Mouse (Mus musculus) thymus, postnatal 4 days (tissue): ENCODE results near the gene Rpain.

ENCODE experiments used
- DNase-seq: peaks from one replicate; pipeline ENCODE4 v3.0.0; 2021

Rpain gene

GRCm38 (mm10) chr11:70969821-70970559 lies at the start of gene Rpain, which contains the start of gene Nup88:
Rpain (plus strand) TSS chr11:70970213.
Nup88 (minus strand) TSS chr11:70969973.
- DNase-seq, result peak; percentile 91

DNA sequence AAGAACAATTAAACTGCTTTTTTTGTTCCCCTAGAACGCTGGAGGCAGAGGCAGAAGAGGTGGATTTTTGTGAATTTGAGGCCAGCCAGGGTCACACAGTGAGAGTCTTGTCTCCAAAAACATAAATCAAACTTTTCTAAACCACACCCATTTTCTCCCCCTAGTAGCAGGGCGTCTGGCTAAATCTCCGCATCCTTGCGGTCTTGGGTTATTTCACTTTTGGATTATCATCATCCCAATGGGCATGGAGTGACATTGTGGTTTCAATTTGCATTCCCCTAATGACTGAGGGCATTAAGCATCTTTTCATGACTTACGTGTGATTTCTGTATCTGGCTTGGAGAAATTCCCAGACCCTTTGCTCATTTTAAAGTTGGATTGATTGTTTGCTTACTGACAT lies 38.6 kb upstream of the Rpain start:
- DNase-seq, result no peak

- peak; percentile 8 for DNase-seq
Observed at GRCm38 (mm10) chr11:70935316-70935715, 34.7 kb upstream of the Rpain start.

- no peak for DNase-seq
Observed at GRCm38 (mm10) chr11:70942596-70942995, 27.4 kb upstream of the Rpain start.

DNA sequence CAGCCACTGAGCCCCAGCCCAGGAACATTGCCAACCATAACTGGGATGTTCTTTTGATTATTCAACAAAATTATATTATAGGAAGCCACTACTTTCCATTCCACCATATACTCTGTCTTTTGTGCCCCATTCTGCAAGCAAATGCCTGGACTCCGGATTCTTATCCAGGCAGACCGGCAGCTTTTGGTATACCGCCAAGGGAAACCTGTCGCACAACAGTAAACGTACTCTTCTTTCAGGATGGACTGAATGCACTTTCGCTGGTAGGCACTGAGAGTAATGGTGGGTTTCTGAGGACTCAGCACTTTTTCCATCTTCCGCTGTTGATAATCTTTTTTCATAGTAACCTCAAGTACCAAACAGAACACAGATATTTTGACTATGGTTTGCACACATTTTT lies 26.4 kb upstream of the Rpain start:
- no peak for DNase-seq

- no peak for DNase-seq
Observed at GRCm38 (mm10) chr11:70944935-70945817, 24.8 kb upstream of the Rpain start.

DNA sequence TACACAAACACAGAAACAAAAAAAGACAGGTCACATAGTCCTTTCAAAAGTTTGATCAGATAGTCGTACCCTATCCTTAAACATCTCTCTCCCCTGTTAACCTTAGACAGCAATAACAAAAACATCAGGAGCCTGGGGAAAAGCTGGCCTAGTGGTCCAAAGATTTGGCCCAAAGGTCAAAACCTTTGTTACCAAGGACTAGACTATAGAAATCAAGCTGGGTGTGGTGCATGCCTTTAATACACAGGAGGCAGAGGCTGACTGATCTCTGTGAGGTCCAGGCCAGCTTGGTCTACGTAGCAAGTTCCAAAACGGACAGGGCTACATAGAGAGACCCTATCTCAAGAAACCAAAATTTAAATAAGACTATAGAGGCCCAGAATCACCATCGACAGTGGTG lies 15.3 kb upstream of the Rpain start:
- no peak for DNase-seq

DNA sequence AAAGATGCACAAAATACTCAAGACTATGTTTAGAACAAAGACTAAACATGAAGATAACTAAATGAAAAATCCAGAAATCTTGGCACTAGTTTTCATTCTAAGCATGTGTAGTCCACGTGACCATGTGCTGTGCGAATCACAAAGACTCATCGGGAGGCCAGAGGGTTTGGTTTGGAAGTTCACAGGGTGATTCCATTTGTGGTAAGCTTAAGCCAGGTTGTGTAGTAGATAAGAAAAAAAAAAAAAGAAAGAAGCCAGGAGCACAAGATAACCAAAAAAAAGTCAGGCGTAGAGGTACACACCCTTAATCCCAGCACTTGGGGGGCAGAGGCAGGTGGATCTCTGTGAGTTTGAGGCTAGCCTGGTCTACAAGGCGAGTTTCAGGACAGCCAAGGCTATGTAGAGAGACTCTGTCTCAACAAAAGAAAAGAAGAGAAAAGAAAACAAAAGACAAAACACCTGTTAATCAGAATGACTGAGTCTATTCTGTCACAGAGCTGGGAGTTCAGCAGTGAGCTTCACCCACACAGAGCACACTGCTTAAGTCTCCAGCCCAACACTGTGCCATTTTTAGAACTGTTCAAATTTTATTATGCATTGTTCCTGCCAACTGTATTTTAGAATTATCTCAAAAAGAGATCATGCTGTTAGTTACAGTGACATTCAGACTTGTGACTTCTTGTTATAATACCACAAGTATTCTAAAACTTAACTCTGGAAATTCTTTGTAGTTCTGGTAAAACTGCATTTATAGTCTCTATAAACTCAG lies 9.0 kb upstream of the Rpain start:
- DNase-seq, result no peak

GRCm38 (mm10) chr11:70964222-70964907 lies 5.6 kb upstream of the Rpain start:
- no peak for DNase-seq

DNA sequence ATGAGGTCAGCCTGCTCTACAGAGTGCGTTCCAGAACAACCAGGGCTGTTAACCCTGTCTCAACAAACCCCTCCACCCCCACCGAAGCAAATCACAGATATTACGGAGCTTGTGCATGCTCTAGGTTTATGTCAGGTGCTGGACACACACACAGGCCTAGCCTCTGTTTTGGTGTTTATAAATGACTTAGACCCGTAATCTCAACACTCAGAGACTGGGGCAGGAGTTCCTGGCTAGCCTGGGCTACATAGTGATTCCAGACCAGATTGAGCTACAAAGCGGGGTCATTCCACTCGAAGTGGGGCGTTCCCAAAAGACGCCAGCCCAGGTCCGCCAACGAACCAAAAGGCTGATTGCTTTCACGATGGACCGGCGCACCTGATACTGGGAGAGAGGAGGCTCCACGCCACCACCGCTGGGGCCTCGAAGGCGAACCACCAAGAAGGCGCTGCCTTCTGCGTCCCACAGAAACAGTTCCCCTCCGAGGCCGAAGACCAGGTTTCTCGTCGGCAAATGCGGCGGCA lies 680 bp upstream of the Rpain start:
- DNase-seq, result no peak

DNA sequence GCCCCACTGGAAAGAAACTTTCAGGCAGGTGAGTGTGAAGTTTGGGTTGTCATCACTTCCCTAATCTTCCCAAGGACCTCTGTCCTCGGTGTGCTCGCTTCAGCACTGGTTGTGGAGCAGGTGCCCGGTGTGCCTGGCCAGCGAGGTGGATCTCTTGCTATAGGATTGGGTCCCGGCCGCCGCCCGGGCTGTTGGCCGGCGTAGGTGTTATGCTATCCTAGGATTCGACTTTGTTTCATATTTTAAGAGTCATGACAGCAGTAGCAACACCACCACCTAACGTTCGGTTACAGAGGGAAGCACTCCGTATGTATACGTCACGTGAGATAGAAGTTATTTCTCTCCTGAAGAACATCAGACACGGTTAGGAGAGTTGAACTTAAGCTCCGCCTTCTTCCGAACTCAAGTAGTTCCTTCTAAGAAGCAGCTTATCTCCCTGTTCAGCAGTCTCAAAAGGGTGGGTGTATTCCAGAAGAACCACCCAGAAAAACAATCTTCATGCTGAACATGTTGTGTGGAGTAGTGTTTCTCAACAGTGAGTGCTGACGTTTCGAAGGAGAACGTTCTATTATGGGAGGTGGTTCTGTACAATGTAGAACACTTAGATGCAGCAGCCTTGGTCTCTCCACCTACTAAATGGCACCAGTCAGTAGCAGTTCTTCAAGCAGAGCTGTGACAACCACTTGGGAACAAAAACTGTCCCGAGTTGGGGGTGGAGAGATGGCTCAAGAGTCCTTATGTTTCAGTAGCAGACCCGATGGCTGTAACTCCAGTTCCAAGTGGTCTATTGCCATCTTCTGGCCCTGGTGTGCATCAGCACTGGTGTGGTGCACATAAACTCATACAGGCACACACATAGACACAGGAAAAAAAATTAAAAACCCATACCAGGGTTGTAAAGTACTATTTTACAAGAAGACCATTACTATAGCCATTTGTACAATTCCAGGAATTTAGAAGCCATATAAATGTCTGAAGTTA lies 837 bp downstream of the Rpain start:
- no peak for DNase-seq

DNA sequence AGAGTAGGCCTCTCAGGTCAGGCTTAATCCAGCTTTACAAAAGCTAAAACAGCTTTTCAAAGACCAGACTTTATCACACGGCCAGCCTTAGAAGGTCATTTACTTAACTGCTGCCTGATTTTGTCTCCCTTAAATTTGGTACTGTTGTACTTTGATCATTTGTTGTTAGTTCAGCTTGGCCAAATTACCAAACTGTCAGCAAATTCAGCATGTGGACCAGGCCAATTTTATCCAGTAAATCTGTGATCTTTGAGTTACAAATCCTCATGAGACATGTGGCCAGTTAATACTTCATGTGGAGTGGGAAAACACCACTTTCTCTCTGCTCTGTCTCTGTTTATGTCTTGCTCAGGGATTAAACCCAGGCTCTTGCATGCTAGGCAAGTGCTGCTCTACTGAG lies 2.6 kb downstream of the Rpain start:
- no peak for DNase-seq

DNA sequence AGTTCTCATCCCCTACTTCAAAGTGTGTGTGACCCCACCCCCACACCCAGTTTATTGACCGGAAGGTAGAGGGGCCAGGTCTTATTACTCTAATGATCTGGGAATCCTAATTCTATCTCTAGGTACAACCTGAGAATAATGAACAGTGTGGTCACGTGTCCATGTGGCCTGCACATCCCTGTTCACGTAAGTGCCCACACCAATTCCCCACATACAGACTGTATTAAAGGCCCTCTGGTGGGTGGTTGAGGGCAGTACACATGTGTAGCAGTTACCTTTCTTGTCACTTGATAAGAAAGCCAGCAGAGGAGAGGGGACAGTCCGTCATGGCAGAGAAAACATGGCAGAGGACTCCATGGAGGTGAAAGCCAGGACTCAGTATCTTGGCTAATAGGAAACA lies 3.9 kb downstream of the Rpain start:
- peak; percentile 31 for DNase-seq

- no peak for DNase-seq
Observed at GRCm38 (mm10) chr11:70975193-70975592, 5.2 kb downstream of the Rpain start.

GRCm38 (mm10) chr11:70977293-70977692 lies 7.3 kb downstream of the Rpain start:
- DNase-seq, result no peak

- DNase-seq, result no peak
Observed at GRCm38 (mm10) chr11:70980232-70980631, 10.2 kb downstream of the Rpain start.

GRCm38 (mm10) chr11:70980751-70981510 lies 10.9 kb downstream of the Rpain start:
- DNase-seq, result no peak

GRCm38 (mm10) chr11:70982030-70982429 lies 12.0 kb downstream of the Rpain start:
- DNase-seq, result no peak

GRCm38 (mm10) chr11:70982557-70983228 lies 12.7 kb downstream of the Rpain start, which contains the start of gene C1qbp:
C1qbp (minus strand) TSS chr11:70983026.
- DNase-seq, result peak; percentile 99

DNA sequence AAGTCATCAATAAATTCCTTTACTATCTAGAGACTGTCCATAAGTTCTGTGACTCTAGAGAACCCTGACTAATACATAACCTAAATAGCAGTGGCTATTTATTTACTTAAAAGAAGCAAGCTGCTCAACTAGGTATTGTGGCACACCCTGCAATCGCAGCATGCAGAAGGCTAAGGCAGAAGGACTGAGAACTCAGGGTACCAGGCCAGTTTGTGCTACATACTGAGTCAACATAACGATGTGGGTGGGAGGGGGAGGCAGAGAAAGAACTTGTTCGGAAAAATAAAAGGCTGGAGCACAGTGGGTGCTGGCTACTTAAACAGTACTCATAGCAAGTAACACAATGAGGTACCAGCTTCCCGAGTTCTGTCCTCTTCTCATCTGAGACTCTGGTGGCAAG lies 31.2 kb downstream of the Rpain start:
- no peak for DNase-seq
